Mouse (Mus musculus) ES-E14 (cell line): ENCODE results near the gene Crhr1.

Source experiments
- CHD2 ChIP-seq: IDR thresholded peaks from 2 replicates; pipeline ENCODE4 v1.6.1; 2014; ENCODE audit warnings: mild to moderate bottlenecking, low read depth, low read length, inconsistent platforms
- HCFC1 ChIP-seq: IDR thresholded peaks from 2 replicates; pipeline ENCODE4 v1.6.1; 2012; ENCODE audit warnings: low read length, inconsistent platforms, borderline replicate concordance; ENCODE audit not compliant: insufficient read depth
- MAFK ChIP-seq: IDR thresholded peaks from 2 replicates; pipeline ENCODE4 v1.6.1; 2014; ENCODE audit warnings: mild to moderate bottlenecking, low read depth, low read length, inconsistent platforms; ENCODE audit not compliant: insufficient read depth
- ZNF384 ChIP-seq: IDR thresholded peaks from 2 replicates; pipeline ENCODE4 v1.6.1; 2012; ENCODE audit warnings: low read depth, low read length, inconsistent platforms

GRCm38 (mm10) chr11:104090769-104091168 is 41.9 kb upstream of the Crhr1 start:
- TF ChIP-seq MAFK (no peak), CHD2 (no peak), ZNF384 (no peak), HCFC1 (no peak)
